Mouse (Mus musculus) heart, embryonic 16.5 days (tissue): ENCODE measurements around the gene Apopt1. TPM values are rescaled to one million over a fixed set of nuclear protein-coding genes. Genes with fewer than 3 reads are reported as not detected.

ENCODE experiments used
- ATAC-seq: fragments of 200-750 bp; cut with Nextera tagmentation; replicated peaks from 2 replicates; pipeline ENCODE4 v1.8.0; 2017; ENCODE audit warnings: moderate number of reproducible peaks; ENCODE audit not compliant: insufficient read depth, low FRiP score; ENCODE audit errors: extremely low read depth
- H3K27ac ChIP-seq: fragments of 300-500 bp; sonication (generic); 2 replicates; pipeline ENCODE4 v1.5.1; 2014; ENCODE audit warnings: mild to moderate bottlenecking, low read length, control low read depth, moderate library complexity
- H3K27me3 ChIP-seq: fragments of 300-500 bp; sonication (generic); 2 replicates; pipeline ENCODE4 v1.6.1; 2014; ENCODE audit warnings: low read length, mixed read lengths; ENCODE audit not compliant: control insufficient read depth, insufficient read depth
- H3K36me3 ChIP-seq: fragments of 300-500 bp; sonication (generic); 2 replicates; pipeline ENCODE4 v1.6.1; 2014; ENCODE audit not compliant: control insufficient read depth, insufficient read depth
- H3K4me1 ChIP-seq: fragments of 300-500 bp; sonication (generic); 2 replicates; pipeline ENCODE4 v1.6.1; 2014; ENCODE audit warnings: low read length, mixed read lengths; ENCODE audit not compliant: control insufficient read depth, insufficient read depth
- H3K4me2 ChIP-seq: fragments of 300-500 bp; sonication (generic); 2 replicates; pipeline ENCODE4 v1.6.1; 2014; ENCODE audit warnings: low read depth, mild to moderate bottlenecking, control low read depth, low read length
- H3K4me3 ChIP-seq: fragments of 300-500 bp; sonication (generic); 2 replicates; pipeline ENCODE4 v1.5.1; 2014; ENCODE audit warnings: mild to moderate bottlenecking, control low read depth, low read length
- H3K9ac ChIP-seq: fragments of 300-500 bp; sonication (generic); 2 replicates; pipeline ENCODE4 v1.6.1; 2014; ENCODE audit warnings: low read length, control low read depth
- H3K9me3 ChIP-seq: fragments of 300-500 bp; sonication (generic); replicated peaks from 2 replicates; pipeline ENCODE4 v1.6.1; 2016; ENCODE audit warnings: low read length; ENCODE audit not compliant: control insufficient read depth
- WGBS: fragments of 180-500 bp; shearing (Covaris S2); extraction: QIAGEN DNeasy Blood & Tissue Kit; methylation state at CpG from one replicate; pipeline ENCODE4 v1.1.7; 2014; 5-methylcytosine and 5-hydroxymethylcytosine counted together
- polyA plus RNA-seq: library from polyadenylated mRNA; unstranded; fragments of >200 nt; fragmentation: Nextera tagmentation; extraction: Ambion mirVana; gene quantifications from 2 replicates; pipeline ENCODE4 v1.2.1, GENCODE M21; 2015

Gene Apopt1
- 40.2 and 43.9 TPM in 2 replicates for polyA plus RNA-seq

GRCm38 (mm10) chr12:111713004-111713651 lies at the start of gene Apopt1, which contains the start of gene Bag5:
TSS of gene Apopt1 (plus strand) at chr12:111713261.
TSS of gene Bag5 (minus strand) at chr12:111713257.
- WGBS: under 1% methylated on average over 80 of the region's 86 CpGs
- H3K4me3 ChIP-seq: peak within 1 kb of the TSS; percentile 94
- peaks cover 25% of the 10 kb centered on the region for H3K36me3 ChIP-seq
- no peaks in the 10 kb centered on the region for H3K27me3 ChIP-seq
- H3K4me2 ChIP-seq: peak within 1 kb of the TSS; percentile 82
- no peaks in the 10 kb centered on the region for H3K9me3 ChIP-seq
- peaks cover 18% of the 10 kb centered on the region for H3K4me1 ChIP-seq
- peak within 1 kb of the TSS; percentile 80 for H3K27ac ChIP-seq
- ATAC-seq: peak; percentile 93
- H3K9ac ChIP-seq: peak within 1 kb of the TSS; percentile 98

GRCm38 (mm10) chr12:111664144-111664634 lies 48.9 kb upstream of the Apopt1 start:
- H3K4me3 ChIP-seq: no peak overlapping the region
- H3K9ac ChIP-seq: no peak overlapping the region
- no peaks in the 10 kb centered on the region for H3K36me3 ChIP-seq
- peak overlapping the region; percentile 1; the same call in 1 of the 2 replicates for H3K4me2 ChIP-seq
- WGBS: 40% methylated on average over 6 of the region's 6 CpGs
- no peaks in the 10 kb centered on the region for H3K27me3 ChIP-seq
- peaks cover 34% of the 10 kb centered on the region for H3K4me1 ChIP-seq
- peak; percentile 18; the same call in 1 of the 2 replicates for ATAC-seq
- peak overlapping the region; percentile 49 for H3K27ac ChIP-seq
- no peaks in the 10 kb centered on the region for H3K9me3 ChIP-seq

GRCm38 (mm10) chr12:111665041-111665880 lies 47.8 kb upstream of the Apopt1 start:
- Histone ChIP-seq H3K9me3 (no peaks in the 10 kb centered on the region), H3K9ac (no peak overlapping the region), H3K4me3 (no peak overlapping the region), H3K27ac (peak overlapping the region; percentile 72), H3K36me3 (no peaks in the 10 kb centered on the region), H3K4me1 (peaks cover 36% of the 10 kb centered on the region), H3K4me2 (no peak overlapping the region), H3K27me3 (no peaks in the 10 kb centered on the region)
- 59% methylated on average over 13 of the region's 13 CpGs for WGBS
- ATAC-seq: no peak

GRCm38 (mm10) chr12:111666380-111666779 lies 46.7 kb upstream of the Apopt1 start:
- Histone ChIP-seq H3K27ac (peak overlapping the region; percentile 72), H3K4me2 (no peak overlapping the region), H3K36me3 (no peaks in the 10 kb centered on the region), H3K4me3 (no peak overlapping the region), H3K9me3 (no peaks in the 10 kb centered on the region), H3K27me3 (no peaks in the 10 kb centered on the region), H3K9ac (no peak overlapping the region), H3K4me1 (peaks cover 47% of the 10 kb centered on the region)
- 80% methylated on average over 13 of the region's 13 CpGs for WGBS
- ATAC-seq: no peak

- Histone ChIP-seq H3K4me2 (no peak overlapping the region), H3K4me3 (no peak overlapping the region), H3K27ac (no peak overlapping the region), H3K36me3 (no peaks in the 10 kb centered on the region), H3K27me3 (no peaks in the 10 kb centered on the region), H3K9me3 (no peaks in the 10 kb centered on the region), H3K4me1 (peaks cover 50% of the 10 kb centered on the region), H3K9ac (no peak overlapping the region)
- 86% methylated on average over 5 of the region's 5 CpGs for WGBS
- ATAC-seq: no peak
These were observed 45.6 kb upstream of the Apopt1 start for GRCm38 (mm10) chr12:111667421-111667820.

GRCm38 (mm10) chr12:111668457-111668912 lies 44.6 kb upstream of the Apopt1 start:
- no peaks in the 10 kb centered on the region for H3K9me3 ChIP-seq
- no peaks in the 10 kb centered on the region for H3K36me3 ChIP-seq
- peaks cover 56% of the 10 kb centered on the region for H3K4me1 ChIP-seq
- 4% methylated on average over 8 of the region's 8 CpGs for WGBS
- H3K27ac ChIP-seq: peak overlapping the region; percentile 92
- no peaks in the 10 kb centered on the region; the same call in 1 of the 2 replicates for H3K27me3 ChIP-seq
- H3K4me2 ChIP-seq: peak overlapping the region; percentile 61
- peak; percentile 64 for ATAC-seq
- peak overlapping the region; percentile 25 for H3K4me3 ChIP-seq
- H3K9ac ChIP-seq: peak overlapping the region; percentile 57

GRCm38 (mm10) chr12:111669000-111669788 lies 43.9 kb upstream of the Apopt1 start:
- no peak overlapping the region; the same call in 1 of the 2 replicates for H3K4me3 ChIP-seq
- WGBS: 70% methylated on average over 23 of the region's 23 CpGs
- ATAC-seq: no peak
- peak overlapping the region; percentile 61 for H3K4me2 ChIP-seq
- H3K36me3 ChIP-seq: no peaks in the 10 kb centered on the region
- no peaks in the 10 kb centered on the region; the same call in 1 of the 2 replicates for H3K27me3 ChIP-seq
- peak overlapping the region; percentile 92 for H3K27ac ChIP-seq
- no peaks in the 10 kb centered on the region for H3K9me3 ChIP-seq
- peaks cover 54% of the 10 kb centered on the region for H3K4me1 ChIP-seq
- H3K9ac ChIP-seq: peak overlapping the region; percentile 57

- Histone ChIP-seq H3K4me2 (peak overlapping the region; percentile 98; the same call in 1 of the 2 replicates), H3K4me3 (no peak overlapping the region), H3K9me3 (no peaks in the 10 kb centered on the region), H3K4me1 (peaks cover 57% of the 10 kb centered on the region), H3K36me3 (no peaks in the 10 kb centered on the region), H3K27ac (no peak overlapping the region), H3K9ac (no peak overlapping the region), H3K27me3 (no peaks in the 10 kb centered on the region; the same call in 1 of the 2 replicates)
- 66% methylated on average over 8 of the region's 8 CpGs for WGBS
- ATAC-seq: no peak
These were observed 43.1 kb upstream of the Apopt1 start for GRCm38 (mm10) chr12:111669961-111670360.
